Mouse (Mus musculus): Measurements from ENCODE around the gene Ndufb11.

DNA sequence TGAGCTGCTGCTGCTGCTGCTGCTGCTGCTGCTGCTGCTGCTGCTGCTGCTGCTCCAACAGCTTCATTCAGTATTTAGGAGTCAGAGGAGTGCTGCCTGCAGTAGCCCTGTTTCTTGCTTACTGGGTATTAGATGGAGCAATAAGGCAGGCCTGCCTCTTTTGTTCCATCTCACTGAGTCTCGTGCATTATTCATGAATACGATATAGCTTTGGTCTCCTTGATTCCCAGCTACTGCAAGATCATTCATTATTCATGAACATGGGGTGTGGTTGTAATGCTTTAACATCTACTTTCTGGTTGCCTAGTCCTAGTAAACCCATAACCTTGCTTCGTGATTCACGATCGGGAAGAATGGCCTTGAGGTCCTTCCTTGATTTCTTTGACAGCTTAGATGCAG is 44.9 kb upstream of the Ndufb11 start:
- TF ChIP-seq EP300 (IDR thresholded peaks at IDR 0.05; ENCODE audit: insufficient read depth, low read depth, low read length) (no peak), POLR2A (IDR thresholded peaks at IDR 0.05; ENCODE audit: insufficient read depth, low read depth, low read length) (no peak), CTCF (IDR thresholded peaks at IDR 0.05) (no peak)

Data from heart, adult 2 months (tissue).